Mouse (Mus musculus): ENCODE results near the gene Fbrs. TPM values are rescaled to one million over a fixed set of nuclear protein-coding genes. Genes with fewer than 3 reads are reported as not detected.
"Not testable (repeated sequence)": the region's sequence is repeated elsewhere in the genome, so short reads cannot be mapped to it uniquely, and the experiment has no call there.

Fbrs gene
- polyA plus RNA-seq, 1 experiment from 2014 or later = 10.7 TPM

- peak overlapping the region; percentile 99 for H3K4me3 ChIP-seq (replicated peaks)
- no peaks in the 10 kb centered on the region for H3K27me3 ChIP-seq (replicated peaks)
- no peaks in the 10 kb centered on the region for H3K9me3 ChIP-seq (replicated peaks)
- peak overlapping the region; percentile 97 for H3K4me2 ChIP-seq
- WGBS = under 1% methylated on average over 50 of the region's 50 CpGs
- H3K4me1 ChIP-seq = peaks cover 48% of the 10 kb centered on the region
- peak; percentile 93 for ATAC-seq (ENCODE audit: low FRiP score)
- H3K36me3 ChIP-seq = peaks cover 50% of the 10 kb centered on the region
- peak overlapping the region; percentile 87 for H3K9ac ChIP-seq (replicated peaks)
- peak overlapping the region; percentile 99 for H3K27ac ChIP-seq (replicated peaks)
Observed at GRCm38 (mm10) chr7:127477687-127478634, 1.0 kb upstream of the Fbrs start.

GRCm38 (mm10) chr7:127479318-127480225 lies 573 bp downstream of the Fbrs start:
- H3K36me3 ChIP-seq = peaks cover 47% of the 10 kb centered on the region
- H3K4me1 ChIP-seq = peaks cover 46% of the 10 kb centered on the region
- WGBS = 4% methylated on average over 47 of the region's 48 CpGs
- peak overlapping the region; percentile 99 for H3K4me3 ChIP-seq (replicated peaks)
- H3K4me2 ChIP-seq = peak overlapping the region; percentile 97
- peak overlapping the region; percentile 87 for H3K9ac ChIP-seq (replicated peaks)
- ATAC-seq (ENCODE audit: low FRiP score) = no peak
- peak overlapping the region; percentile 99 for H3K27ac ChIP-seq (replicated peaks)
- no peaks in the 10 kb centered on the region for H3K27me3 ChIP-seq (replicated peaks)
- H3K9me3 ChIP-seq (replicated peaks) = no peaks in the 10 kb centered on the region

- Histone ChIP-seq H3K9me3 (replicated peaks) (no peaks in the 10 kb centered on the region), H3K27ac (replicated peaks) (peak overlapping the region; percentile 99; the same call in 1 of the 2 replicates), H3K9ac (replicated peaks) (peak overlapping the region; percentile 87), H3K27me3 (replicated peaks) (no peaks in the 10 kb centered on the region), H3K36me3 (peaks cover 47% of the 10 kb centered on the region), H3K4me3 (replicated peaks) (peak overlapping the region; percentile 99), H3K4me2 (peak overlapping the region; percentile 97), H3K4me1 (peaks cover 46% of the 10 kb centered on the region)
- no peak for ATAC-seq (ENCODE audit: low FRiP score)
- 64% methylated on average over 2 of the region's 2 CpGs for WGBS
Observed at GRCm38 (mm10) chr7:127480321-127480720, 1.3 kb downstream of the Fbrs start.

GRCm38 (mm10) chr7:127485416-127485815 lies 6.4 kb downstream of the Fbrs start:
- no peak for ATAC-seq (ENCODE audit: low FRiP score)
- Histone ChIP-seq H3K4me2 (no peak overlapping the region), H3K27ac (replicated peaks) (no peak overlapping the region), H3K9me3 (replicated peaks) (no peaks in the 10 kb centered on the region), H3K4me1 (peaks cover 28% of the 10 kb centered on the region), H3K9ac (replicated peaks) (no peak overlapping the region), H3K27me3 (replicated peaks) (no peaks in the 10 kb centered on the region), H3K4me3 (replicated peaks) (no peak overlapping the region), H3K36me3 (peaks cover 83% of the 10 kb centered on the region)
- WGBS = 79% methylated on average over 5 of the region's 5 CpGs

GRCm38 (mm10) chr7:127488364-127488763 lies 9.4 kb downstream of the Fbrs start:
- H3K9ac ChIP-seq (replicated peaks); H3K27ac ChIP-seq (replicated peaks); H3K4me2 ChIP-seq; H3K27me3 ChIP-seq (replicated peaks); H3K9me3 ChIP-seq (replicated peaks); H3K4me1 ChIP-seq; ATAC-seq (ENCODE audit: low FRiP score); H3K4me3 ChIP-seq (replicated peaks): not testable (repeated sequence)
- H3K36me3 ChIP-seq = peaks cover 81% of the 10 kb centered on the region
- WGBS = 68% methylated on average over 5 of the region's 5 CpGs

GRCm38 (mm10) chr7:127489982-127490381 lies 11.0 kb downstream of the Fbrs start:
- WGBS = 95% methylated on average over 7 of the region's 7 CpGs
- ATAC-seq (ENCODE audit: low FRiP score) = no peak

GRCm38 (mm10) chr7:127491846-127492245 lies 12.8 kb downstream of the Fbrs start:
- Histone ChIP-seq H3K27ac (replicated peaks) (no peak overlapping the region), H3K36me3 (peaks cover 51% of the 10 kb centered on the region), H3K27me3 (replicated peaks) (no peaks in the 10 kb centered on the region), H3K9me3 (replicated peaks) (no peaks in the 10 kb centered on the region), H3K4me3 (replicated peaks) (no peak overlapping the region), H3K4me1 (no peaks in the 10 kb centered on the region), H3K9ac (replicated peaks) (no peak overlapping the region), H3K4me2 (no peak overlapping the region)
- ATAC-seq (ENCODE audit: low FRiP score) = no peak
- WGBS = 94% methylated on average over 3 of the region's 3 CpGs

More at GRCm38 (mm10) chr7:127489982-127490381, 11.0 kb downstream of the Fbrs start:
- no peaks in the 10 kb centered on the region for H3K4me1 ChIP-seq
- no peak overlapping the region for H3K4me2 ChIP-seq
- H3K27ac ChIP-seq (replicated peaks) = no peak overlapping the region
- no peaks in the 10 kb centered on the region for H3K9me3 ChIP-seq (replicated peaks)
- no peaks in the 10 kb centered on the region for H3K27me3 ChIP-seq (replicated peaks)
- H3K36me3 ChIP-seq = peaks cover 69% of the 10 kb centered on the region
- no peak overlapping the region for H3K4me3 ChIP-seq (replicated peaks)
- no peak overlapping the region for H3K9ac ChIP-seq (replicated peaks)

GRCm38 (mm10) chr7:127494648-127495047 lies 15.6 kb downstream of the Fbrs start:
- no peaks in the 10 kb centered on the region for H3K27me3 ChIP-seq (replicated peaks)
- no peak for ATAC-seq (ENCODE audit: low FRiP score)
- H3K36me3 ChIP-seq = peaks cover 25% of the 10 kb centered on the region
- H3K9ac ChIP-seq (replicated peaks) = no peak overlapping the region
- H3K4me2 ChIP-seq = no peak overlapping the region
- no peak overlapping the region for H3K4me3 ChIP-seq (replicated peaks)
- H3K4me1 ChIP-seq = no peaks in the 10 kb centered on the region
- H3K27ac ChIP-seq (replicated peaks) = no peak overlapping the region
- no peaks in the 10 kb centered on the region for H3K9me3 ChIP-seq (replicated peaks)

GRCm38 (mm10) chr7:127497382-127497781 lies 18.4 kb downstream of the Fbrs start:
- WGBS = 88% methylated on average over 2 of the region's 2 CpGs
- no peak for ATAC-seq (ENCODE audit: low FRiP score)
- no peak overlapping the region for H3K27ac ChIP-seq (replicated peaks)

GRCm38 (mm10) chr7:127498407-127498806 lies 19.4 kb downstream of the Fbrs start:
- Histone ChIP-seq H3K27me3 (replicated peaks) (no peaks in the 10 kb centered on the region), H3K27ac (replicated peaks) (no peak overlapping the region), H3K4me2 (no peak overlapping the region), H3K36me3 (no peaks in the 10 kb centered on the region), H3K9ac (replicated peaks) (no peak overlapping the region), H3K4me3 (replicated peaks) (no peak overlapping the region), H3K4me1 (no peaks in the 10 kb centered on the region), H3K9me3 (replicated peaks) (no peaks in the 10 kb centered on the region)
- no peak for ATAC-seq (ENCODE audit: low FRiP score)
- whole genome bisulfite sequencing = 40% methylated on average over 3 of the region's 3 CpGs

More at GRCm38 (mm10) chr7:127497382-127497781, 18.4 kb downstream of the Fbrs start:
- no peak overlapping the region for H3K9ac ChIP-seq (replicated peaks)
- H3K4me1 ChIP-seq = no peaks in the 10 kb centered on the region
- H3K36me3 ChIP-seq = no peaks in the 10 kb centered on the region
- H3K4me3 ChIP-seq (replicated peaks) = no peak overlapping the region
- H3K9me3 ChIP-seq (replicated peaks) = no peaks in the 10 kb centered on the region
- no peak overlapping the region for H3K4me2 ChIP-seq
- H3K27me3 ChIP-seq (replicated peaks) = no peaks in the 10 kb centered on the region

- H3K27me3 ChIP-seq (replicated peaks) = no peaks in the 10 kb centered on the region
- no peaks in the 10 kb centered on the region for H3K36me3 ChIP-seq
- peaks cover 11% of the 10 kb centered on the region for H3K4me1 ChIP-seq
- H3K4me3 ChIP-seq (replicated peaks) = no peak overlapping the region
- WGBS = 93% methylated on average over 3 of the region's 3 CpGs
- no peak overlapping the region for H3K9ac ChIP-seq (replicated peaks)
- no peak overlapping the region for H3K4me2 ChIP-seq
- ATAC-seq (ENCODE audit: low FRiP score) = no peak
- H3K27ac ChIP-seq (replicated peaks) = no peak overlapping the region
- no peaks in the 10 kb centered on the region for H3K9me3 ChIP-seq (replicated peaks)
Observed at GRCm38 (mm10) chr7:127508291-127508690, 29.3 kb downstream of the Fbrs start.
